ENCODE assay signal across 8 mouse cellular contexts in the genomic region with DNA sequence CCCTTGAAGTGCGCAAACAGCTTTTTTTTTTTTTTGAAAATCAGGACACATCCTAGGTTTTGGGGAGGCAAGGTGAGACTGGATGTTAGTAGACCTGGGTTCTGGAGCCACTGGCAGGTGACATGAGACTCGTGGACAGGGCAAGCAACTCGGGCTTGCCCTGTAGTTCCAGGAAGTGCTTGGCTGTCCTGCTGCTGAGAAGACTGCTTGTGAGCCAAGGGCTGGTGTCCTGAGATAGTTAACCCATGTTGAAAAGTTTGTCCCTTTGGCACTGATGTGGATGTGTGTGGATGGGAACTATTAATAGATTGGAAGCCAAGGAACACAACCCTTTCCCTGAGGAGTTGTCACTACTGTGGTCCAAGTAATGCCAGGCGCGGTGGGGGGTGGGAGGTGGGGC. TPM values are rescaled to one million over a fixed set of nuclear protein-coding genes. Genes with fewer than 3 reads are reported as not detected.
DNase-seq lines count a peak whose midpoint lies in the region; ATAC-seq and TF ChIP-seq lines count a peak whose summit lies in the region.

No protein-coding gene starts in this region.

- H3K27ac ChIP-seq in left cerebral cortex, adult 2 months, result peak overlapping the region; percentile 90
- peak overlapping the region; percentile 67 for H3K27ac ChIP-seq in hindbrain, embryonic 15.5 days (replicated peaks)
- no peak overlapping the region for H3K27ac ChIP-seq in neural tube, embryonic 14.5 days (ENCODE audit: low read depth, low read length)

- no peaks in the 10 kb centered on the region for H3K27me3 ChIP-seq in hindbrain, embryonic 15.5 days
- H3K27me3 ChIP-seq in neural tube, embryonic 14.5 days (ENCODE audit: control insufficient read depth, insufficient read depth, low read length), result no peaks in the 10 kb centered on the region; the same call in 1 of the 2 replicates

- H3K4me2 ChIP-seq in hindbrain, embryonic 15.5 days, result peak overlapping the region; percentile 96
- H3K4me2 ChIP-seq in neural tube, embryonic 14.5 days (ENCODE audit: low read depth, low read length), result peak overlapping the region; percentile 98

- no peaks in the 10 kb centered on the region for H3K9me3 ChIP-seq in hindbrain, embryonic 15.5 days
- no peaks in the 10 kb centered on the region for H3K9me3 ChIP-seq in neural tube, embryonic 14.5 days (ENCODE audit: control insufficient read depth, low read length)

- H3K9ac ChIP-seq in hindbrain, embryonic 15.5 days, result no peak overlapping the region
- H3K9ac ChIP-seq in neural tube, embryonic 14.5 days (replicated peaks; ENCODE audit: low read depth, low read length), result 0 out of 2 replicates have a peak overlapping the region, but pooled peaks have one; percentile 72

- H3K36me3 ChIP-seq in hindbrain, embryonic 15.5 days, result no peaks in the 10 kb centered on the region
- no peaks in the 10 kb centered on the region for H3K36me3 ChIP-seq in neural tube, embryonic 14.5 days (ENCODE audit: control insufficient read depth, insufficient read depth, low read length)

- WGBS in hindbrain, embryonic 15.5 days, result 7% methylated on average over 5 of the region's 5 CpGs
- 13% methylated on average over 5 of the region's 5 CpGs for WGBS in neural tube, embryonic 14.5 days

- peak; percentile 21; the same call in 1 of the 2 replicates for ATAC-seq in cerebellum, adult (ENCODE audit: insufficient number of reproducible peaks, low FRiP score, low TSS enrichment)
- ATAC-seq in hindbrain, embryonic 15.5 days (ENCODE audit: low FRiP score, low read depth), result 0 out of 2 replicates have a peak, but pooled peaks have one; percentile 16
- ATAC-seq in neural tube, embryonic 14.5 days (ENCODE audit: low read depth), result 0 out of 2 replicates have a peak, but pooled peaks have one; percentile 1

- intact Hi-C loops in left cerebral cortex, adult 2 months (cut with DNase I), result loop anchor here (5.0 kb wide), 1 partner anchor 57 kb away; no protein-coding TSS in a partner anchor
- intact Hi-C loops in left cerebral cortex, postnatal 36 days (cut with DNase I), result loop anchor here (5.0 kb wide), 1 partner anchor 48 kb away; no protein-coding TSS in a partner anchor

- no peak for DNase-seq in cerebellum, adult 11 months
- DNase-seq in left cerebral cortex, adult 2 months (ENCODE audit: extremely low spot score in 1 of 2, low spot score in 2 of 2), result no peak
- DNase-seq in left cerebral cortex, postnatal 36 days (ENCODE audit: low spot score in 2 of 2), result no peak
- DNase-seq in urinary bladder, adult 2 months (ENCODE audit: low spot score), result no peak
- DNase-seq in urinary bladder, postnatal 14 days (ENCODE audit: low spot score), result no peak

- no peak for TF ChIP-seq CTCF in left cerebral cortex, adult 2 months (IDR thresholded peaks at IDR 0.05)

- H3K4me3 ChIP-seq in left cerebral cortex, adult 2 months, result peak overlapping the region; percentile 86
- peak overlapping the region; percentile 69 for H3K4me3 ChIP-seq in hindbrain, embryonic 15.5 days
- no peak overlapping the region; the same call in 1 of the 2 replicates for H3K4me3 ChIP-seq in neural tube, embryonic 14.5 days (ENCODE audit: low read depth, low read length)

- peaks cover 38% of the 10 kb centered on the region for H3K4me1 ChIP-seq in hindbrain, embryonic 15.5 days (replicated peaks)
- no peaks in the 10 kb centered on the region for H3K4me1 ChIP-seq in neural tube, embryonic 14.5 days (ENCODE audit: control insufficient read depth, insufficient read depth, low read length)

RNA-seq across cellular contexts. Expression of a gene that starts 0.6 kb away (rescaled TPM):
- total RNA-seq in left cerebral cortex, adult 2 months (2021), result 10 to 100 TPM; 66.6 to 70.5 TPM
- total RNA-seq in left cerebral cortex, postnatal 36 days (2021), result 10 to 100 TPM; 63.4 to 74.2 TPM
- 6.3 and 6.9 TPM in 2 replicates for polyA plus RNA-seq in hindbrain, embryonic 15.5 days (2015; fragmentation: Nextera tagmentation; extraction: Ambion mirVana)
- 6.5 and 6.8 TPM in 2 replicates for polyA plus RNA-seq in neural tube, embryonic 14.5 days (2014; fragmentation: Nextera tagmentation; extraction: Ambion mirVana)
- 6.6 and 7.8 TPM in 2 replicates for polyA plus RNA-seq in urinary bladder, adult 2 months (2012; rRNA removed)

RNA-seq across cellular contexts. Expression of a gene that starts 52.5 kb away (rescaled TPM):
- 10 to 100 TPM; 36.4 to 39.7 TPM for total RNA-seq in left cerebral cortex, adult 2 months (2021)
- total RNA-seq in left cerebral cortex, postnatal 36 days (2021), result 10 to 100 TPM; 33.5 to 40.5 TPM
- polyA plus RNA-seq in hindbrain, embryonic 15.5 days (2015; fragmentation: Nextera tagmentation; extraction: Ambion mirVana), result 72.9 and 79.5 TPM in 2 replicates
- 84.6 and 93.4 TPM in 2 replicates for polyA plus RNA-seq in neural tube, embryonic 14.5 days (2014; fragmentation: Nextera tagmentation; extraction: Ambion mirVana)
- polyA plus RNA-seq in urinary bladder, adult 2 months (2012; rRNA removed), result 70.4 and 82.8 TPM in 2 replicates
